Mouse (Mus musculus) frontal cortex, adult (tissue): ENCODE results near the gene Hist1h1a.

Source experiments
- ATAC-seq: cut with Nextera tagmentation; 2 replicates; pipeline ENCODE4 v1.9.2; 2017; ENCODE audit warnings: mild to moderate bottlenecking, moderate library complexity, mixed read lengths; ENCODE audit not compliant: low TSS enrichment

The Hist1h1a gene

GRCm38 (mm10) chr13:23743963-23744362 is 19.5 kb upstream of the Hist1h1a start:
- ATAC-seq = no peak

GRCm38 (mm10) chr13:23744421-23745380 is 18.8 kb upstream of the Hist1h1a start:
- ATAC-seq = no peak

GRCm38 (mm10) chr13:23745381-23746161 is 17.9 kb upstream of the Hist1h1a start, which contains the start of gene Hist1h3c:
TSS of gene Hist1h3c (minus strand) at chr13:23745602.
- peak; percentile 71 for ATAC-seq

DNA sequence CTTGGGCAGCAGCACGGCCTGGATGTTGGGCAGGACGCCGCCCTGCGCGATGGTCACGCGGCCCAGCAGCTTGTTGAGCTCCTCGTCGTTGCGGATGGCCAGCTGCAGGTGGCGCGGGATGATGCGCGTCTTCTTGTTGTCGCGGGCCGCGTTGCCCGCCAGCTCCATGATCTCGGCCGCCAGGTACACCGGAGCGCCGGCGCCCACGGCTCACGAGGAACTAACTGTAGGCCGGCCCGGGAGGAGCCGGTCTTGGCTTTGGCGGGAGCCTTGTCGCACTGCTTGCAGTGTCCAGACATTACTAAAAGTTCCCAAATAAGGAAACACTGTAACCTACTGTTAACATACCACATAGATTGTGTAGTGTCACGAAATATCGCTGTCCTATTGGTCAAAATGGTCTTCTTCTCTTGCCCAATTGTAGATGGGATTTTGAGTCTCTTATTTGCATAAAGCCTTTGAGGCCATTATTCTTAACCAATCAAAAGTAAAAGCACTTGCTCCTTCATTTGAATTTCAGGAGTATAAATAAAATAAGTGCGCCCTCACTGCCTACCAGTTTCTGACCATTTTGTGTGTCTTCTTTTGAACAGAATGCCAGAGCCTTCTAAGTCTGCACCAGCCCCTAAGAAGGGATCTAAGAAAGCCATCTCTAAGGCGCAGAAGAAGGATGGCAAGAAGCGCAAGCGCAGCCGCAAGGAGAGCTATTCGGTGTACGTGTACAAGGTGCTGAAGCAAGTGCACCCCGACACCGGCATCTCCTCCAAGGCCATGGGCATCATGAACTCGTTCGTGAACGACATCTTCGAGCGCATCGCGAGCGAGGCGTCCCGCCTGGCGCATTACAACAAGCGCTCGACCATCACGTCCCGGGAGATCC is 17.0 kb upstream of the Hist1h1a start, which contains the start of gene Hist1h2bb:
Gene Hist1h2bb, plus strand, starts transcription at position 534 of the 880 bp plus-strand sequence.
- peak; percentile 97 for ATAC-seq

- ATAC-seq = no peak
Observed at GRCm38 (mm10) chr13:23747081-23747891, 16.2 kb upstream of the Hist1h1a start.

- no peak for ATAC-seq
Observed at GRCm38 (mm10) chr13:23747892-23748288, 15.6 kb upstream of the Hist1h1a start.

- ATAC-seq = no peak
Observed at GRCm38 (mm10) chr13:23749563-23750121, 13.8 kb upstream of the Hist1h1a start.

- ATAC-seq = peak; percentile 73
Observed at GRCm38 (mm10) chr13:23750839-23751477, 12.5 kb upstream of the Hist1h1a start, which contains the start of gene Hist1h2ab. TSS of gene Hist1h2ab (plus strand) at chr13:23751126.

DNA sequence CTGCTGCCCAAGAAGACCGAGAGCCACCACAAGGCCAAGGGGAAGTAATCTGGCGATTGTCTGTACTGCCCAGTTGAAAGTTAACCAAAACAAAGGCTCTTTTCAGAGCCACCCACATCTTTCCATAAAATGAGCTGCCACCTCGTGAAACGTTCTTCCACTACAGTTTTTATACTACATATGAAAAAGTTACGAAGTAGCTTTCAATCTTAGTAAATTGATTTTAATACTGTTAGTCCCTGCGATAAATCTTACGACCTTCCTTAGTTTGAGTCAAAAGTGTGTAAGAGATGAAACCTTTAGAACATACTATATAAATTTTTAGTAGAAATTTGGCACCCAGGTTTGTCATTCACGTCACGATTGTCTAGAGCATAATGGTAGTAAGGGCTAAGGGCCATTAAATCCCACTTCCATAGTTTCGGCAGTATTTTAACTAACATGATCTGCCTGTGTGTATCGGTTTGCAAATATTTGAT is 11.9 kb upstream of the Hist1h1a start:
- ATAC-seq = no peak

- ATAC-seq = peak; percentile 86
Observed at GRCm38 (mm10) chr13:23752067-23752741, 11.3 kb upstream of the Hist1h1a start, which contains the start of gene Hist1h3b. TSS of gene Hist1h3b (plus strand) at chr13:23752267.

DNA sequence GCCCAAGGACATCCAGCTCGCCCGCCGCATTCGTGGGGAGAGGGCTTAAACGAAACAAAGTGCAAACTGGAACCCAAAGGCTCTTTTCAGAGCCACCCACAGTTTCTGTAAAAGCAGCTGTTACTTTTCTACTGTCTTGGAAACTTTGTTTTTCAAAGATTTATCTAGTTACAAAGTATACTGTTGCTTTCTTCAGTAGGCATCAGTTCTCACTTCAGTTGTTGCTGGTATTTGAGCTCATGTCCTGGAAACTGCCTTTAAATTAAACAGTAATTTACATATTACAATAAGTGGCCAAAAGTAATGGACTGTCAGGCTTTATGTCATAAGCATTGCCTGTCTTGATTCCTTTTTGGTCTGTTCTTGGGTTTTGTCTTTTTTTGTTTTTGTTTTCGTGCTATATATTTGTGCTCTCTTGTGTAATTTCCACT is 10.7 kb upstream of the Hist1h1a start:
- ATAC-seq = no peak

DNA sequence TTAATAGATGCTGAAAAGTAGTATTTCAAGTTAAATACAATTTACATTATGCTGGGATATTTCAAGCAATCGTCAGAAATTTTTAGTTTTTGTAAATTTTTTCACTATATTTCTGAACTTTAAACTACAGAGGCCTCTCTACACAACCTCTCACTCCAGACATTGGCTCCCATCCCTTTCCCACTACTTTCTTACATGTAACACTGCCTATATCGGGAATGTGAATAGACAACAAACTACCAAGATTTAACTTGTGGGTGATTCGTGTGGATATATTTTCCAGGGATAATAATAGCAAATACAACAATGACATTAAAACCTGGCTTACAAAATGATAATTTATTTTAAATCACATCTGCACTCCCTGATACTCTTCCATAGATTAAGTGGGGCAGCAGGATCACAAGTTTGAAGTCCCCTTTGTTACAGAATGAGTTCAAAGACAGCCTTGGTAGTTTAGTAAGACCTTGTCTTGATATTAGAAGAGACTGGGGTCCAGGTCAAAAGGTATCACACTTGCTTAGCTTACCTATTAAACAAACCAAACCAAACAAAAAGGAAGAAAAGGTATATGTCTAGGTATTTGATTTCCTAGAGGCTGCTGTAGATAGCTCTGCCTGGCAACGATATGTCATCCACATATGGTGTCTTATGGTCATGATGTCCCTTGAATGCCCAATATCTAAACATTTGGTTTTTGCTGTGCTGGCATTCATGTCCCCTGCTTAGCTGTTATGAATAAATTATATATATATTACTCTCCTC is 10.0 kb upstream of the Hist1h1a start:
- no peak for ATAC-seq

DNA sequence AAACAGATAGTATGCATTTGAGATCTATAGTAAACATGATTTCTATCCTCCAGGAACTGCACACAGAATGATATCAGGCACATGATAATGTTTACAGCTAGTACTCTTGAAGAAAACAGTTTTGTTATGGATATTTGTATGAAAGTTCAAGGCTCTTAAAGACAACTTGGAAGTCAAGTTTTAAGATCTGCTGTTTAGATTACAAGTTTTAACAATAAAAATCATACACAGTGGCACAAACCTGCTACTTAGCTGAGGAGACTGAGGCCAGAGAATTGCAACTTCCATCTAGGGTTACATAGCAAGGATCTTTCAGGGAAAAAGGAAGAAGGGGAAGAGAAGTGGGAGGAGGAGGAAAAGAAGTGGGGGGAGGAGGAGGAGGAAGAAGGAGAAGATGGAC is 8.5 kb upstream of the Hist1h1a start:
- ATAC-seq = no peak

DNA sequence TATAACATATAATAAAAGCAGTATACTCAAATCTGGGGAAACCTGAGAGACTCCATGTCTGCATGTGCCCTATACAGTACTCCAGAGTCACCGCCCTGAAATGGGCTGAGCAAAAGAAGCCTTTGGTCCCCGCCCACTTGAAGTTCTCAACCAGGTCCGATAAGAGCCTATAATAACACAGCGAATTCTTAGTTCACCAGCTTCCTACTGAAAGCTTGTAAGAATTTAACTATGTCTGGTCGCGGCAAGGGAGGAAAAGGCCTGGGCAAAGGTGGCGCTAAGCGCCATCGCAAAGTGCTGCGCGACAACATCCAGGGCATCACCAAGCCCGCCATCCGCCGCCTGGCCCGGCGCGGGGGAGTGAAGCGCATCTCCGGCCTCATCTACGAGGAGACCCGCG is 6.7 kb upstream of the Hist1h1a start, which contains the start of gene Hist1h4b:
Gene Hist1h4b, plus strand, starts transcription at position 224 of the 400 bp plus-strand sequence.
- ATAC-seq = peak; percentile 73

GRCm38 (mm10) chr13:23757211-23757773 is 6.2 kb upstream of the Hist1h1a start:
- no peak for ATAC-seq

DNA sequence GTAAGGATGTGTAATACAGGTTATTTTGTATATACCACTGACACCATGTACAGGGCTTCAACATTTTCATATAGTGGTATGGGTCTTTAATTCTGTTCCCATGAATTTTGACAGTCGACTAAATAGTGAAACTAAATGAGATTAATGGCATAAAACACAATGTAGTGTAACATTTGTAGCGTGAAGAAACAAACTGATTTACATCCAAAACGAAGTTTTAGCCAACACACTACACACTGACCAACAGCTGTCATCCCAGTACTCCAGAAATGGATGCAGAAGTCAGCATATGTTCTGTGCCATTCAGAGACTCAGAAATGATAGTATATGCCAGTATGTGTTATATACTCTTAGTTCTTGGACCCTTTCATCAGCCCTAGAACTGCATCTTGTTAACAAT is 5.5 kb upstream of the Hist1h1a start:
- ATAC-seq = no peak

GRCm38 (mm10) chr13:23759251-23759771 is 4.2 kb upstream of the Hist1h1a start:
- no peak for ATAC-seq
